Mouse (Mus musculus): ENCODE measurements around the gene Adamts17. TPM values are rescaled to one million over a fixed set of nuclear protein-coding genes. Genes with fewer than 3 reads are reported as not detected.

Adamts17 gene
- polyA plus RNA-seq, 1 experiment from 2014 or later: 4.6 TPM

DNA sequence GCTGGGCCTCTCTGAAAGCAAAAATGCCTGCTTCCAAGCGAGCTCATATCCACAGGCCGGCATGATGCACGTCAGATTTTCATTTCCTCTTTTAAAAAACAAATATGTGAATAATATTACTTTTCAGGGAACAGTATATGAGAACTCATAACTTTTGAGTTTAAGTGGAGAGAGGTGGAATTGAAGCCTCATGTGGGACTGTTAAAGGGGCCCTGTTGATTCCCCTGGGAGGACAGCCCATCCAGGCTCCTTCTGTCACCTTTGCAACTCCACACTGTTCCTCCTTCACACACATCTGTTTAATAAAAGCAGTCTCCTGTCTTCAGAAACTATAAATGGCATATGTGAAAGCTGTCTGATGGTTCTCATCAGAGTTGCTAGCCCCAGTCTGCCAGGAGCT, 275.5 kb downstream of the Adamts17 start:
- Histone ChIP-seq H3K27me3 (no peaks in the 10 kb centered on the region), H3K4me3 (replicated peaks) (no peak overlapping the region), H3K9me3 (replicated peaks) (no peaks in the 10 kb centered on the region), H3K9ac (no peak overlapping the region), H3K4me1 (0 out of 2 replicates have a peak, but pooled peaks cover 6% of the 10 kb centered on the region), H3K4me2 (no peak overlapping the region), H3K27ac (no peak overlapping the region), H3K36me3 (no peaks in the 10 kb centered on the region)
- no peak for ATAC-seq (replicated peaks; ENCODE audit: low FRiP score)
- WGBS: 90% methylated on average over 3 of the region's 3 CpGs

DNA sequence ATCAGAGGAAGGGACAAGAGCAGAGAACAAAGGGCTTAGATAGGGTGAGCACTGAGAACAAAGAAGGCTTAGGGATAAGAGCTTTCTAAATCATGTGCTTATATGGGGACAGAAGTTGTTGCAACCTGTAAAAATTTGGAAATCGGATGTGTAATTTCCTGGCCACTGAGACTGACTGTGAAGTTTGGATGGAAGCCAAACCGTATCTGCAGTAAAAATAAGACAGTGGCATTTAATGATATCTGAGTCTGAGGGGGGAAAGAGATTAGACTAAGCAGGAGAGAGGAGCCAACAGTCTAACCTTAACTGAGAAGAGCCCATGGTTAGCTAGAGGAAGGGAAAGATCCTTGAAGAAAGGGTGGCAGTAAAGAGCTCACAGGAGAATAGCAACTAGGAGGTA, 295.6 kb downstream of the Adamts17 start:
- H3K27me3 ChIP-seq: no peaks in the 10 kb centered on the region
- no peak overlapping the region for H3K9ac ChIP-seq
- no peak overlapping the region for H3K27ac ChIP-seq
- no peak overlapping the region for H3K4me2 ChIP-seq
- no peaks in the 10 kb centered on the region for H3K4me1 ChIP-seq
- no peaks in the 10 kb centered on the region for H3K9me3 ChIP-seq (replicated peaks)
- WGBS: 56% methylated on average over 2 of the region's 2 CpGs
- ATAC-seq (replicated peaks; ENCODE audit: low FRiP score): no peak
- H3K36me3 ChIP-seq: no peaks in the 10 kb centered on the region
- no peak overlapping the region for H3K4me3 ChIP-seq (replicated peaks)

DNA sequence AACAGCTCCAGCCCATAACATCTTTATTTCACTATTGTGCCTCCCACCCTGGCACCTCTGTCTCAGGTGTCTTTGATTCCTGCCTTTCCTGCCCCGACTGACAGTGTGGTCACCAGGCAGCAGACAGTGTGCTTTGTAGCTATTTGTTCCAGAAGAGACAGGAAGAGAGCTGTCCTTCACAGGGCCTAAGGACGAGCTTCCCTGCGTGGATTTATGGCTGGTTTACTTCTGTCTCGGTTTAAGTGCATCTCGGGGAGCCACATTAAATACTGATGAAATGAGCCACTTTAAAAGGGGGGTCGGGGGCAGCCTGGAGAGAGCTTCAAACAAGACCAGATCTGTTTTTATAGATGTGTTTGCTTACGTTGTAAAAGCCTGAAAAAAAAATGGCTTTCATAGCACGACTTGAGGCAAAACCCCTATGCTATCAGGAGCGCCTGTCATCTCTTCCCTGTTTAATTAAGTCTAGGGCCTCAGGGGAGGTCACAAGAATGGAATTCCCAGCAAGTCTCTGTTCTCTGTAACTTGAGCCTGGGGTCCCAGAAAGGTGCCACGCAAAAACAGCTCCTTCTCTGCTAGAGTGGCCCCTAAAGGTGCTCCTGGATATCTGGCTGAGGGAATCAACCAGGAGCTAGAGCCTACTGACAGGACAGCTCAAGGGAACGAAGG, 302.9 kb downstream of the Adamts17 start:
- Histone ChIP-seq H3K27ac (no peak overlapping the region), H3K4me1 (peaks cover 8% of the 10 kb centered on the region), H3K9me3 (replicated peaks) (no peaks in the 10 kb centered on the region), H3K36me3 (no peaks in the 10 kb centered on the region), H3K27me3 (no peaks in the 10 kb centered on the region), H3K4me3 (replicated peaks) (no peak overlapping the region), H3K9ac (no peak overlapping the region), H3K4me2 (no peak overlapping the region)
- 8% methylated on average over 11 of the region's 11 CpGs for WGBS
- ATAC-seq (replicated peaks; ENCODE audit: low FRiP score): no peak

DNA sequence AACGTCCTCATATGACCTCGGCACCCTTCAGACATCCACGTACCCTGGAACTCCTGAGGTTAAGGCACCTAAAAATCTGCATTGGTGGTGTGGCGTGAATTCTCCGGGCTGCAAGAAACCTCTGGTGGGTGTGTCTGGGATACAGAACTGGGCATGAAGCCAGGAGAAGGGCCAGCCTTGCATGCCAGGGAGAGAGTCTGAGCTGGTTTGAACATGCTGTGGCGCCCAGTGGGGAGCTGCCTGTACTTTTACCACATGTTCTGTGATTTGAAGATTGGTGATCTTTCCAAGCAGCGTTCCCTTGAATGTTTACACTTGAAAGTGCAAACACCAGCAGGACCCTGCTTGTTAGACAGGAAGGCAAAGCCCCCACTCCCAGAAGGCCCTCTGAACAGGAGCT, 306.2 kb downstream of the Adamts17 start:
- Histone ChIP-seq H3K27ac (no peak overlapping the region), H3K36me3 (no peaks in the 10 kb centered on the region), H3K9me3 (replicated peaks) (no peaks in the 10 kb centered on the region), H3K4me1 (peaks cover 8% of the 10 kb centered on the region), H3K4me3 (replicated peaks) (no peak overlapping the region), H3K27me3 (no peaks in the 10 kb centered on the region), H3K9ac (no peak overlapping the region), H3K4me2 (no peak overlapping the region)
- WGBS: 73% methylated on average over 7 of the region's 7 CpGs
- no peak for ATAC-seq (replicated peaks; ENCODE audit: low FRiP score)

DNA sequence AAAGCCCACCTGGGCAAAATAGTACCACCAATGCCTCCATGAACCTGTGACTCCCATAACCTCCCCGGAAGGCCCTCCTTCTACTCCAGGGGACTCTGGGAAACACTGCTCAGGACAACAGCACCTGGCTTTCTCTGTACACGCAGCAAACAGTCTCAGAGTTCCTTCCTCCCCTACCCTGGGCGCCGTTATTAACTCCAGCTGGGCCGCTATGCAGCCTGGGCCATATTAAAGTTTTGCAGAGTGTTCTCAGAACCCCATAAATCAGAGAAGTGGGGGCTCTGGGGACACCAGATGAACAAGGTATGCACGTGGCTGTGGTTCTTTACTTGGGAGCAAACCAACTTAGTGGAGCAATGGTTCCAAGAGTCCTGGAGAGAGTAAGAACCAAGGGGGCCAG, 306.6 kb downstream of the Adamts17 start:
- H3K4me3 ChIP-seq (replicated peaks): no peak overlapping the region
- WGBS: 74% methylated on average over 6 of the region's 6 CpGs

DNA sequence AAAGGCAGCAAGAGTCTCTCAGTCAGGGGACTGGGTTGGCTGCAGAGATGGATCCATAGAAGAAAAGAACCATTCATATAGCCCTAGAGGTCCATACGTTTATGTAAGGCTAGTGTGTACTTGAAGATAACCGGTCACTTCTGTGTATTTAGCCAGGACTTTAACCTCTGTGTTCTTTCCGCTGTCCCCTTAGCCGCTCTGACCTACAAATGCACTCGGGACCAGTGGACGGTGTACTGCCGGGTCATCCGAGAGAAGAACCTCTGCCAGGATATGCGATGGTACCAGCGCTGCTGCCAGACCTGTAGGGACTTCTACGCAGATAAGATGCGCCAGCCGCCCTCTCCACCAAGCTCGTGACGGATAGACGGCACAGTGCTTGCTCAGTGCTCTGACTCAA, 310.2 kb downstream of the Adamts17 start:
- Histone ChIP-seq H3K4me2 (no peak overlapping the region), H3K27me3 (no peaks in the 10 kb centered on the region), H3K36me3 (no peaks in the 10 kb centered on the region), H3K9ac (no peak overlapping the region), H3K9me3 (replicated peaks) (no peaks in the 10 kb centered on the region), H3K27ac (no peak overlapping the region), H3K4me3 (replicated peaks) (no peak overlapping the region), H3K4me1 (no peaks in the 10 kb centered on the region)
- no peak for ATAC-seq (replicated peaks; ENCODE audit: low FRiP score)
- 94% methylated on average over 16 of the region's 16 CpGs for WGBS

More for the DNA sequence above, 306.6 kb downstream of the Adamts17 start:
- Histone ChIP-seq H3K27me3 (no peaks in the 10 kb centered on the region), H3K9ac (no peak overlapping the region), H3K4me1 (peaks cover 8% of the 10 kb centered on the region), H3K36me3 (no peaks in the 10 kb centered on the region), H3K4me2 (no peak overlapping the region), H3K27ac (no peak overlapping the region), H3K9me3 (replicated peaks) (no peaks in the 10 kb centered on the region)
- no peak for ATAC-seq (replicated peaks; ENCODE audit: low FRiP score)

DNA sequence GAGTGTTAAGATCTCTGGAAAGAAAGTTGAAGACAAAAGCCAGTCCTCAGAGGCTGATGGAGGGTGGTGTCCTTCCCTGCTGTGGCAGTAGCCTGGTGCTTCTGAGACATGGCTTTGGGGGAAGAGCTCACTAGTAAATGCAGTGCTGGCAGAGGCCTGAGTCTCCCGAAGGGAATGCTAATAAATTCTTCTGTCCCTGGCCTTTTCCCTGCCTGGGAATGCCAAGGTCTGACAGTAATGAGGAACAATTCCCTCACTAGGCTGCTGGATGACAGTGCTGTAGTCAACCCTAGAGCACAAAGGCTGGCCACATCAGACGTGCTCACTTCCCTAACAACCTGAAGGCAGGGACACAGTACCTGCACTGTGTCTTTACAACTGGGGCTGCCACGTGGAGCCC, 313.1 kb downstream of the Adamts17 start:
- Histone ChIP-seq H3K9me3 (replicated peaks) (no peaks in the 10 kb centered on the region), H3K4me3 (replicated peaks) (no peak overlapping the region), H3K9ac (no peak overlapping the region), H3K4me2 (no peak overlapping the region), H3K27ac (no peak overlapping the region), H3K4me1 (no peaks in the 10 kb centered on the region), H3K36me3 (no peaks in the 10 kb centered on the region), H3K27me3 (no peaks in the 10 kb centered on the region)
- no peak for ATAC-seq (replicated peaks; ENCODE audit: low FRiP score)
- WGBS: 26% methylated on average over 3 of the region's 3 CpGs

DNA sequence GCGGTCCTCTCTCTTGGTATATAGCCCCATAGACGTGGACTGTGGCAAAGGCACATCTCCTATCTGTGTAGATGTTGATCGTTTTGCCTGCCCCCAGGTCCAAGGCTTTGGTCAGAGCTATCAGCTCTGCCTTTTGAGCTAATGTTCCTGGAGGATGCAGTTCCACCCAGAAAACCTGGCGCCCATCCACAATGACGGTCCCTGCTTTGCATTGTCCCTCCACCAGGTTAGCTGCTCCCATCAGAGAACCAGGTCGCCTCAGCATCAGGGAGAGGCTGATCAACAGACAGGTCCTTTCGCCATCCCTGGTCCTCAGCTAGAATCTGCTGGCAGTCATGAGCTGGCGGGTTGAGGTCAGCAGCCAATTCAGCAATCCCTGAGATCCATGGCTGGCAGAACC, 322.6 kb downstream of the Adamts17 start:
- H3K27ac ChIP-seq: no peak overlapping the region
- H3K9me3 ChIP-seq (replicated peaks): no peaks in the 10 kb centered on the region
- WGBS: 92% methylated on average over 8 of the region's 8 CpGs

DNA sequence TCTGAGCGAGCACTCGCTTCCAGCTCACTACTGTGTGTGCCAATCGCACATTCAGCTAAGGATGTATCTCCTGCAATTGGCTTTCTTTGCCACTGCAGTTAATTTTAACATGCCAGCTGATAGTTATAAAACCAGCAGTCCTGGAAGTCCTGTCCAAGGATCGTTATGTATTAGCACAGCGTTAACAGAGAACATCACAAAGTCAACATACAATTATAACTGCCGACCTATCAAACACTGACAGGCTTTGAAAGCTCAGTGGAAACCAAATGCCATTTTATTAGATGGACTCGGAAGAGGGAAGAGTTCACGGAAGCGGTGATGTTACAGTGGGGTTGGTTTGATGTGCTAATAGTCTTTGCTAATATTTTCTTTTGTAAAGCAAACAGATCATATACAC, 328.8 kb downstream of the Adamts17 start:
- H3K9me3 ChIP-seq (replicated peaks): no peaks in the 10 kb centered on the region
- H3K4me2 ChIP-seq: no peak overlapping the region
- H3K27me3 ChIP-seq: no peaks in the 10 kb centered on the region
- no peak overlapping the region for H3K4me3 ChIP-seq (replicated peaks)
- 60% methylated on average over 9 of the region's 9 CpGs for WGBS
- no peaks in the 10 kb centered on the region for H3K36me3 ChIP-seq
- no peak overlapping the region for H3K9ac ChIP-seq
- H3K4me1 ChIP-seq: 0 out of 2 replicates have a peak, but pooled peaks cover 2% of the 10 kb centered on the region
- no peak overlapping the region for H3K27ac ChIP-seq
- no peak for ATAC-seq (replicated peaks; ENCODE audit: low FRiP score)

More for the DNA sequence above, 322.6 kb downstream of the Adamts17 start:
- no peaks in the 10 kb centered on the region for H3K4me1 ChIP-seq
- H3K36me3 ChIP-seq: no peaks in the 10 kb centered on the region
- H3K4me2 ChIP-seq: no peak overlapping the region
- H3K27me3 ChIP-seq: no peaks in the 10 kb centered on the region
- ATAC-seq (replicated peaks; ENCODE audit: low FRiP score): no peak
- no peak overlapping the region for H3K9ac ChIP-seq
- no peak overlapping the region for H3K4me3 ChIP-seq (replicated peaks)

DNA sequence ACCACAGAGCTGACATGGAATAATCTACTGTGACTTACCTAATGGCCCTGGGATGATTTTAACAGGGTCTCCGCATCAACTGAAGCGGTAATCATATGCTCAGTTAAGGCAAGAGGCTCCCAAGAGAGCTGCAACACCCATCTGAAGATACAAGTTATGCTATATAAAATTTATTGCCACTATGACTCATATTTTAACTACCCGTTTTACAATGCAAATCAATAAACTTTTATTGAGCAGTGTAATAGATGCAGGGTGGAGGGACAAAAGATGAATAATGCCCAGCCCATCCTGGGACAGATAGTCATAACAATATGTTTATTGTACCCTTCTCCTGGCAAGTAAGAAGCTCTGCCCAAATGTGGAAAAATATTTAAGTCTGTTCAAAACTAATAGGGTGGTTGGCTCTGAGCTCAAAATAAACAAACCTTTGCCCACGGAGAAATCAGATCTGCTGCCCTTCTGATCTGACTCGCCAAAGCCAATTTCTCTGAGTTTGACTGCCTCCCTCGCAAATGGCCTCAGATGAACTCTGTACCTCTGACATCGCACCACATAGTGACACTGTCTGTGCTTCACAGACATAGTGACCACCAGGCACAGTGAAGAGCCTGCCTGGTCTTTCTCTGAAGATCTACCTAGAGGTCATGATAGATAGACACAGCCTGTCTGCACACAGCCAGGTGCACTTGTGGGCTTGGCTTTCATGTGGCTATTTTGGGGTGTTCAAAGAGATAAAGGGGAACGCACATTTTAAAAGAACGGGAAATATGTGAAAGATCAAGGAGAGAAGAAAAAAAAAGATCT, 329.4 kb downstream of the Adamts17 start:
- 51% methylated on average over 9 of the region's 9 CpGs for WGBS
- Histone ChIP-seq H3K4me2 (no peak overlapping the region), H3K27ac (no peak overlapping the region), H3K27me3 (no peaks in the 10 kb centered on the region), H3K4me1 (0 out of 2 replicates have a peak, but pooled peaks cover 2% of the 10 kb centered on the region), H3K4me3 (replicated peaks) (no peak overlapping the region), H3K9me3 (replicated peaks) (no peaks in the 10 kb centered on the region), H3K9ac (no peak overlapping the region), H3K36me3 (no peaks in the 10 kb centered on the region)
- ATAC-seq (replicated peaks; ENCODE audit: low FRiP score): no peak

DNA sequence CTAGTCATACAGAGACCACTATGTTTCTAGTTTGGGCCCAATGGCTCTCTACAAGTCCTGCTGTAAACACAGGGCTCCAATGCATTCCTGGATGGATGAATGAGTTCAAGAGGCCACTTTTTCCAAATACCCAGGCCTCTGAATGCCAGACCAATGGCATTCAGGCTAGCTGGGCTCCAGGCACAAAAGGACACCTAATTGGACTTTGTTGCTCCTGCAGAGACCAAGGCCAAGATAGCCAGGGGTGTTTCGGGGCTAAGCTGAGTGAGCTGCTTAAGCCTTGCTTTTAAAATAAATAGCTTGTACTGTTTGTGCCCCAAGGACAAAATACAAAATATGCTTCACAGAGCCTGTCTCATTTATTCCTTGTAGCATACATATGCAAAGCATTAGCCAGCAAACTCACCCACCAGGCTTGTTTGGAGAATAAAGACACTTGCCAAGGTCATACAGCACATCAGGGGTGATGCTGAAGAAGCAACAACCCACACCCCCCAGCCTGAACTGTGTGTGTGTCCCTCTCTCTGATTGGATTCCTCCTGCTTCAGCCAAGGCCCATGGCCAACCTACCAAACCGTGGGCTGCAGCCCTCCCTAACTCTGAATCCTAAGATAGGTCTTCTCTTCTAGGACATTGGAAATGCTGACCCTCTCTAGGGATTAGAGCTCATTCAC, 334.1 kb downstream of the Adamts17 start:
- no peak for ATAC-seq (replicated peaks; ENCODE audit: low FRiP score)

DNA sequence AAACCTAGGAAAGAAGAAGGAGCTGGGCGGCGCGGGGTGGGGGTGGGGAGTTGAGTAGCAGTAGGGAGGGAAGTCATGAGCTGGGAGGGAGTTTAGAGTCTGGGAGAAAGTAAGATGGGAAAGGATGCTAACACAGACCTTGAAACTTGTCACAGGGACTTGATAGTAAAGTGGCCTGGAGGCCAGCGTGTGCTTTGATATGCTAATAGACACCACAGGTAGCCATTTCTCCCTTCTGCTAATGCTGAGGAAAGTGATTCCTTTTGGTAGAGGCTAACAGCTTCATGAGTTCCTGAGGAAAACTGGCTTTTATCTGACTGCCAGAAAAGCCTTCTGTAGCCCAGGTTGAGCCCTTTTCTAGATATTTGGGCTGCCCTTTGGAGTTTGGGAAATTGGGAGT, 344.3 kb downstream of the Adamts17 start:
- no peak overlapping the region for H3K9ac ChIP-seq
- no peak overlapping the region for H3K4me2 ChIP-seq
- H3K4me3 ChIP-seq (replicated peaks): no peak overlapping the region
- WGBS: 18% methylated on average over 4 of the region's 4 CpGs
- H3K27ac ChIP-seq: no peak overlapping the region
- no peaks in the 10 kb centered on the region for H3K27me3 ChIP-seq
- no peaks in the 10 kb centered on the region for H3K4me1 ChIP-seq
- no peaks in the 10 kb centered on the region for H3K9me3 ChIP-seq (replicated peaks)
- ATAC-seq (replicated peaks; ENCODE audit: low FRiP score): no peak
- H3K36me3 ChIP-seq: no peaks in the 10 kb centered on the region

More for the DNA sequence above, 334.1 kb downstream of the Adamts17 start:
- Histone ChIP-seq H3K4me2 (no peak overlapping the region), H3K4me1 (0 out of 2 replicates have a peak, but pooled peaks cover 2% of the 10 kb centered on the region), H3K9ac (no peak overlapping the region), H3K36me3 (no peaks in the 10 kb centered on the region), H3K4me3 (replicated peaks) (no peak overlapping the region), H3K9me3 (replicated peaks) (no peaks in the 10 kb centered on the region), H3K27ac (no peak overlapping the region), H3K27me3 (no peaks in the 10 kb centered on the region)
- 83% methylated on average over 2 of the region's 2 CpGs for WGBS

Measured in kidney, embryonic 15.5 days (tissue).